Mouse (Mus musculus) cerebellum, adult 8-10 months (tissue): ENCODE results near the gene Gm33543.

ENCODE experiments used
- DNase-seq: peaks from one replicate; pipeline ENCODE4 v3.0.0; 2022

Gene Gm33543

GRCm38 (mm10) chr10:95842789-95843637 is at the start of gene Gm33543:
TSS of gene Gm33543 (minus strand) at chr10:95842930.
- DNase-seq: no peak

GRCm38 (mm10) chr10:95892132-95892531 is 49.4 kb upstream of the Gm33543 start:
- no peak for DNase-seq

GRCm38 (mm10) chr10:95891214-95891960 is 48.7 kb upstream of the Gm33543 start:
- DNase-seq: no peak

GRCm38 (mm10) chr10:95883761-95884517 is 41.2 kb upstream of the Gm33543 start:
- DNase-seq: no peak

- DNase-seq: no peak
These were observed 39.3 kb upstream of the Gm33543 start for GRCm38 (mm10) chr10:95882036-95882435.

- DNase-seq: no peak
These were observed 37.5 kb upstream of the Gm33543 start for GRCm38 (mm10) chr10:95879983-95880934.

GRCm38 (mm10) chr10:95870782-95871181 is 28.1 kb upstream of the Gm33543 start:
- DNase-seq: no peak

GRCm38 (mm10) chr10:95868348-95868747 is 25.6 kb upstream of the Gm33543 start:
- DNase-seq: no peak

- DNase-seq: no peak
These were observed 24.9 kb upstream of the Gm33543 start for GRCm38 (mm10) chr10:95867596-95867995.

GRCm38 (mm10) chr10:95864349-95865124 is 21.8 kb upstream of the Gm33543 start:
- DNase-seq: no peak

- DNase-seq: no peak
These were observed 19.9 kb upstream of the Gm33543 start for GRCm38 (mm10) chr10:95862664-95863063.

GRCm38 (mm10) chr10:95858164-95858563 is 15.4 kb upstream of the Gm33543 start:
- no peak for DNase-seq

- no peak for DNase-seq
These were observed 12.7 kb upstream of the Gm33543 start for GRCm38 (mm10) chr10:95855411-95855810.

- DNase-seq: no peak
These were observed 7.8 kb upstream of the Gm33543 start for GRCm38 (mm10) chr10:95850504-95850903.

GRCm38 (mm10) chr10:95846739-95847138 is 4.0 kb upstream of the Gm33543 start:
- no peak for DNase-seq

- DNase-seq: no peak
These were observed 3.6 kb upstream of the Gm33543 start for GRCm38 (mm10) chr10:95846281-95846680.

- DNase-seq: no peak
These were observed 1.1 kb upstream of the Gm33543 start for GRCm38 (mm10) chr10:95843878-95844277.

- DNase-seq: no peak
These were observed 1.5 kb downstream of the Gm33543 start for GRCm38 (mm10) chr10:95841241-95841640.

- DNase-seq: no peak
These were observed 2.9 kb downstream of the Gm33543 start for GRCm38 (mm10) chr10:95839803-95840202.

GRCm38 (mm10) chr10:95839036-95839435 is 3.7 kb downstream of the Gm33543 start:
- no peak for DNase-seq
